Mouse (Mus musculus) cerebral cortex, adult 2 months (tissue): ENCODE measurements around the gene Gm44596.

ENCODE experiments used
- WGBS: fragments of 180-500 bp; shearing (Covaris S2); methylation state at CpG from one replicate; pipeline ENCODE4 v1.1.7; 2018; 5-methylcytosine and 5-hydroxymethylcytosine counted together

Gene Gm44596

DNA sequence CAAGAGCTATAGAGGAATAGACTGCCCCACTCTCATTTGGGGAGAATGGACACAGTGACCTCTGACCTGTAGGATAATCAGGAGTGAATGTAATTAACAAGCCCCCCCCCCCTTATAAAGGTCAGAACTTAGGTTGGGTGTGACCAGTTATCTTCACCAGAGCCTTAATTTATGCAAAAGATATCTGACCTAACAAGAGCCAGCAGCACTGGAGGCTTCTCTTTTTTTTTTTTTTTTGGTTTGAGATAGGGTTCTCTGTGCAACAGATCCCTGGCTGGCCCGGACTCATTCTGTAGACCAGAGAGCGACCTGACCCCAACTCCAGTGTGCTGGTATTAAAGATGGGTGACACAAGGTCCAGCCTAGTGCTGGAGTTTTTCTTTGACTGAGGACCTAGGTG lies 54.0 kb downstream of the Gm44596 start:
- 98% methylated on average over 2 of the region's 2 CpGs for WGBS

GRCm38 (mm10) chr6:128429826-128430225 lies 54.5 kb downstream of the Gm44596 start:
- WGBS, result 69% methylated on average over 6 of the region's 6 CpGs

GRCm38 (mm10) chr6:128432356-128432915 lies 57.1 kb downstream of the Gm44596 start:
- WGBS, result 60% methylated on average over 13 of the region's 13 CpGs

DNA sequence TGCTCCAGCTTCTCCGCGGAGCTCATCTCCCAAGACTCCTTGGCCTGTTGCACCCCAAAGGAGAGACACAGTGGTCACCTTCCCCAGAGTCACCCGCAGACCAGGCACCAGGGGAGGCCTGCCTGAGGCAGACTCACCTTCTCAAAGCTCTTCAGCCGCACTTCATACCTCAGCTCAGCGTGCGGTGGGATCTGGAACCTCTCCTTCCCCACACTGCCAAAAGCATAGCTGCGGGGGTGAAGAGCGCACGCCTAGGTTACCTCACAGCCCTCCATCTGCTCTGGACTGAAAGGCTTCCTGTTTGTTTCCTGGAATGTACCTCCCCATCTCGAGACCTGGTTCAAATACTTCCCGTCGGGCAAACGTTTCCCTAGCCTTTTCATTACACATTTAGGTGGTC lies 58.3 kb downstream of the Gm44596 start:
- WGBS, result 85% methylated on average over 13 of the region's 13 CpGs

GRCm38 (mm10) chr6:128435474-128435873 lies 60.2 kb downstream of the Gm44596 start:
- 46% methylated on average over 5 of the region's 5 CpGs for WGBS

GRCm38 (mm10) chr6:128436356-128437005 lies 61.2 kb downstream of the Gm44596 start:
- WGBS, result 86% methylated on average over 8 of the region's 8 CpGs

DNA sequence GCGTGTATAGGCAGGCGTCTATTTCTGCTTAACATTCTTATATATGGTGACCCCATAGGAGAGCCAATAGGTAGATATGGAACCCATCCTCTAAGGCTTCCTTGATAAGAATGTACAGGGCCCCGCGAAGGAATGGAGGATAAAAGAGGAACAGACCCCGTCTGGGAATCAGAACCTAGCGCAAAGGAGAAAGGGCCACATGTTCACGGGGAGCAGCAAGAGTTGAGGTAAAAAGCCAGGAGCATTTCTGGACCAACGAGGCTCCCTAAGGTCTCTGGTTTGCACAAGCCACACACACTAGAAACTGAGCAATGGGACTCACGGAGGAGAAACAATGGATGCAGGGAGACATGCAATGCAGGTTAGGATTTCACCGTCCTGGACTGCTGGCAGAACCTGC lies 62.0 kb downstream of the Gm44596 start:
- WGBS, result 6% methylated on average over 10 of the region's 10 CpGs

DNA sequence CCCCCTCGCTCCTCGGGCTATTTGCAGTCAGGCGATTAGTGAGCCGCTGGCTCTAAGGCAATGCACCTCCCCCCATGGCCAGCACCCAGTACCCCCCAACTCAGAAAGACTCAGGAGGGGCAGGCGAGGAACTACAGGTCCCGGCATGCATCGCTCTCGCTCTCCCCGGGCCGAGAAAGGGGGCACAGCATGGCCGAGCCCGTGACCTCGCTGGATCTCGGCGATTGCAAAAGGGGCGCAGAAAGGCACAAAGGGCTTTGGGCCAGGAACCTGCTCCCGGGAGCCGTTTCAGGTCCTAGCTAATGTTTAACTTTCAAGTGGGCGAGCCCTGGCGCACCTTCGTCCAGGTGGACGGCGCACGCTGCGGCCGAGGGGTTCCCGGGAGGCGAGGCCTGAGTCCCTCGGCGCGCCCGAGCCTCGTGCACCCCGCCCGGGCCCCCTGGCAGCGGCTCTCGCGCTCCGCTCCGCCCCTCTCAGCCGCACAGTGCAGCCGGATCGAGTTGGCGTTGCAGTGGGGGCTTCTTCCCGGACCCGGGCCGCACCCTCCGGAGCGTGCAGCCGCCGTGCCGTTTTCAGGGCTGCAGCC lies 62.5 kb downstream of the Gm44596 start:
- WGBS, result under 1% methylated on average over 52 of the region's 52 CpGs

GRCm38 (mm10) chr6:128438317-128438870 lies 63.1 kb downstream of the Gm44596 start, which contains the start of gene Fkbp4:
Fkbp4 (minus strand) TSS chr6:128438677.
- WGBS, result under 1% methylated on average over 66 of the region's 67 CpGs

GRCm38 (mm10) chr6:128438871-128439341 lies 63.6 kb downstream of the Gm44596 start:
- WGBS, result 21% methylated on average over 18 of the region's 18 CpGs

DNA sequence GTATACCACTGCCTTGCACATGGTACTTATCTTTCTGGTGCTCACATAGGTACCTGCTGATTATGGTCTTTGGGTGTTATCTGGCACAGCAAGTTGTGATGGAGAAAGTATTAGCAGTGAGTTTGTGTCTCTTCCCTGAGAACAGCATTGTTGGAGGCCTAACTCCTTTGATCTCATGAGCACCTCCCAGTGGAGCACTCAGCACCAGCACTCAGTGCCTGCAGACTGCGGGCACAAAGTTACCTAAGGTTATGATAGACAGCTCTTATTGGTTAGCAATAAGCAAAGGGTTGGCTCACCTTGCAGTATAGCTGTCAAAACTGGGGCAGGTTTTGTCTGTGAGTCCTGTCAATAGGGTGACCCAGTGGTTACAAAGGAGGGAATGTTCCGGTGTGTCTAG lies 64.9 kb downstream of the Gm44596 start:
- WGBS, result 93% methylated on average over 2 of the region's 2 CpGs

DNA sequence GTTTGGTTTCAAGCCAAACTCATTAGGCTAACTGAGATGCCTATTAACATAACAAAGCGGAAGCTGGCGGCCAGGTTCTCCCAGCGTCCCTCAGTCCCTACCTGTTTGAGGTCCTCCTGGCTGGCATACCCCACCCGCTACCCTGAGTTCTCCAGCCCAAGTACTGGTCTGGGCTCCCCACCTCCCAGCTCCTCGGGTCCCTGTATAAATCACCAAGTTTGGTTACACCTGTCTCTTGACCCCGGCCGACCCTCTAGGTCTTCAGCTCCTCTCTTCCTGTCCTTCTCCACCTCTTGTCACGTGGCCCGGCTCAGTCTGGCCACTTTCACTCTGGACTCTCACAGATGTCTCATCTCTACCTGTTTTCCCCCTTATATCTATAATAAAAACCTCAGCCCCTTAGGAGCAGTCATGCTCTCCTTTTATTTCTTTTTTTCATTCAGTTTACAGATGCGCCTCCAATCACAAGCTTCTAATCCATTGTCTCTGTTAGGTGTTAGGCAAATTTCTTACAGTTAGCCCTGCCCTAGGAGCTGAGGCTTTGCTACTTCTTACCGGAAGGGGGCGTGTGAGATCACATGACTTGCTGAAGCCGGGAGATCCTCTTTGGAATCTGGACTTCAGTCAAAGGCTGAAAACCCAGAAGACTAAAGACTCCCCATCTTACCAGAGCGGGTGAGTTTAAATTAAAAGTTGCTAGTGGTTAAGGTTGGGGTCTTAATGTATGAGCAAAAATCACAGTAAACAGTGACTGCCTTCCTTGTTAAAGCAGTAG lies 70.6 kb downstream of the Gm44596 start:
- 19% methylated on average over 14 of the region's 14 CpGs for WGBS

GRCm38 (mm10) chr6:128447063-128447462 lies 71.8 kb downstream of the Gm44596 start:
- 95% methylated on average over 5 of the region's 5 CpGs for WGBS

- 51% methylated on average over 12 of the region's 12 CpGs for WGBS
Measured at GRCm38 (mm10) chr6:128455835-128456605, 80.7 kb downstream of the Gm44596 start.
